Mouse (Mus musculus) lung, postnatal 0 days (tissue): ENCODE measurements around the gene Ak9. TPM values are rescaled to one million over a fixed set of nuclear protein-coding genes. Genes with fewer than 3 reads are reported as not detected.
A peak's percentile ranks its signal among the peaks of the same experiment; 100 is the strongest.

Source experiments
- ATAC-seq: fragments of 200-750 bp; cut with Nextera tagmentation; 2 replicates; pipeline ENCODE4 v1.8.0; 2017; ENCODE audit warnings: moderate library complexity
- DNase-seq: peaks from one replicate; pipeline ENCODE4 v3.0.0-alpha.2; 2016; ENCODE audit warnings: low spot score
- H3K27ac ChIP-seq: fragments of 300-500 bp; sonication (generic); 2 replicates; pipeline ENCODE4 v1.5.1; 2014; ENCODE audit warnings: antibody characterized with exemption, mild to moderate bottlenecking, low read length, mixed read lengths
- H3K27me3 ChIP-seq: fragments of 300-500 bp; sonication (generic); replicated peaks from 2 replicates; pipeline ENCODE4 v1.6.1; 2014; ENCODE audit warnings: low read length, mixed read lengths; ENCODE audit not compliant: insufficient read depth
- H3K36me3 ChIP-seq: fragments of 300-500 bp; sonication (generic); 2 replicates; pipeline ENCODE4 v1.6.1; 2014; ENCODE audit warnings: low read length, mixed read lengths; ENCODE audit not compliant: insufficient read depth
- H3K4me1 ChIP-seq: fragments of 300-500 bp; sonication (generic); 2 replicates; pipeline ENCODE4 v1.6.1; 2014; ENCODE audit warnings: antibody characterized with exemption, low read depth, low read length, mixed read lengths; ENCODE audit not compliant: insufficient read depth
- H3K4me2 ChIP-seq: fragments of 300-500 bp; sonication (generic); replicated peaks from 2 replicates; pipeline ENCODE4 v1.6.1; 2014; ENCODE audit warnings: low read depth, mild to moderate bottlenecking, low read length, moderate library complexity, mixed read lengths
- H3K4me3 ChIP-seq: fragments of 300-500 bp; sonication (generic); 2 replicates; pipeline ENCODE4 v1.5.1; 2014; ENCODE audit warnings: low read depth, low read length
- H3K9ac ChIP-seq: fragments of 300-500 bp; sonication (generic); replicated peaks from 2 replicates; pipeline ENCODE4 v1.6.1; 2014; ENCODE audit warnings: low read depth, mild to moderate bottlenecking
- H3K9me3 ChIP-seq: fragments of 300-500 bp; sonication (generic); 2 replicates; pipeline ENCODE4 v1.6.1; 2016; ENCODE audit warnings: low read length, mixed read lengths
- CTCF ChIP-seq: IDR thresholded peaks from 2 replicates; pipeline ENCODE4 v1.5.1; 2016; ENCODE audit warnings: antibody characterized with exemption, mild to moderate bottlenecking
- EP300 ChIP-seq: IDR thresholded peaks from 2 replicates; pipeline ENCODE4 v1.6.1; 2016; ENCODE audit warnings: antibody characterized with exemption, mild to moderate bottlenecking, control low read depth
- WGBS: fragments of 180-500 bp; shearing (Covaris S2); extraction: QIAGEN DNeasy Blood & Tissue Kit; methylation state at CpG from one replicate; pipeline ENCODE4 v1.1.7; 2014; 5-methylcytosine and 5-hydroxymethylcytosine counted together
- polyA plus RNA-seq: library from polyadenylated mRNA; unstranded; fragments of >200 nt; fragmentation: Nextera tagmentation; extraction: Ambion mirVana; gene quantifications from 2 replicates; pipeline ENCODE4 v1.2.1, GENCODE M21; 2015

Gene Ak9
- polyA plus RNA-seq, 1 experiment from 2014 or later = 0.87 TPM

DNA sequence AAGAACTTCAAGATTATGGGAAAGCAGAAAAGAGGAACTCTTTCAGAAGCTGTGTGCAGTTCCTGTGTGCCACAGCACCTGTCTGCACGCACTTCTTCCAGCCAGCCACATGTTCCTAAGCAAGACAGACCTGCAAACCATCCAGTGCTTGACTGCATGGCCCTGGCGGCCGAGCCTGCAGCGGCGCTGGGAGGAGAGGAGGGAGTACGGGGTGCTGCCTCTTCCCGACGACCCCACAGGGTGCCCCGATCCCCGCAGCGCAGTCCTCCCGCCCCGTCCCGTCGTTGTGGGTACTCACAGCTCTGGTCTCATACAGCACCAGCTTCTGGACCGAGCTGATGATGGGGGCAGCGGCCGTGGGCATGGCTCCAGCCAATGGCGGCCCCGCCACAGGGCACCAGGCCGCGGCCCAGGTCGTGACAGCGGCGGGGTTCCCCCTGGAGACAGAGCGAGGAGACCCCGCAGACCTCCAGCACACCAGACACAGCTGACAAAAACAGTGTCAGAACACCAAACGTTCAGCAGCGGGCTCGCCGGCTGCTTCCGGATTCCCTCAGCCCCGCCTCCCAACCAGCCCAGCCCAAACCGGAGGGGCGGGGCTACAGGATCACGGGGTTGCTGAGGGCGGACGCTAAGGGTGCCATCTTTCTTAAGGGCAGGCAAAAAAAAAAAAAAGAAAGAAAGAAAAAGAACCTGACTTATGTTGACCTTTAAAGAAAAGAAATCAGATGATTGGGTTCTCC, 920 bp upstream of the Ak9 start, which contains the start of gene Fig4:
Gene Fig4 (minus strand): TSS at position 572 of the 743 bp plus-strand sequence.
- no peaks in the 10 kb centered on the region for H3K9me3 ChIP-seq
- H3K4me2 ChIP-seq = peak within 1 kb of the TSS; percentile 94
- ATAC-seq (peak; percentile 96), DNase-seq (peak; percentile 96)
- no peaks in the 10 kb centered on the region for H3K4me1 ChIP-seq
- H3K36me3 ChIP-seq = no peaks in the 10 kb centered on the region
- peak within 1 kb of the TSS; percentile 84 for H3K4me3 ChIP-seq
- H3K27me3 ChIP-seq = no peaks in the 10 kb centered on the region
- under 1% methylated on average over 37 of the region's 38 CpGs for WGBS
- H3K9ac ChIP-seq = peak within 1 kb of the TSS; percentile 80
- peak within 1 kb of the TSS; percentile 84 for H3K27ac ChIP-seq
- peak; percentile 33; the same call in 1 of the 2 replicates for TF ChIP-seq CTCF
- no peak for TF ChIP-seq EP300

DNA sequence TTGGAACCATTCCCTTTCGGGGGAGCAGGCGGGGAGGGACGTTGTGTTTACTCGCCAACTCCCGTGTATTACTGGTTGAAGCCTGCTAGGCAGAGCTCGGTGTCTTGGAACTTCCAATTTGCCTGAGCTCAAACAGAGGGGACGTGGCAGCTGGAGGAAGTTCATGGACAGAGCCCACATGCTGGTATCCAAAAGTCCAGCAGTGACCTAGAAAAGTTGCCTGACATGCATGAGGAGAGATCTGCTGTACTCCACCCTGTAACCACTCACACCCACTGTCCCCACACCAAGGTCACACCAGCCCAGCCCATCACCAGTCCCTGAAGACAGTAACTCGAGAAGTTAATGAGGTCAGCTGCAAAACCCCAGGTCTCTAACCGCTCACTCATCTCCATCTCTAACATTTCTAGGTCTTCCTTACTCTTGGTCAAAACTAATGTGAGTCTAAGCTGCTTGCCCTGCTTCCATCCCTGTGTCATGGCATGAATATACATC, 1.2 kb downstream of the Ak9 start:
- H3K4me2 ChIP-seq = no peak overlapping the region
- H3K27me3 ChIP-seq = no peaks in the 10 kb centered on the region
- ATAC-seq (no peak), DNase-seq (no peak)
- H3K4me3 ChIP-seq = no peak overlapping the region
- no peaks in the 10 kb centered on the region for H3K36me3 ChIP-seq
- no peak overlapping the region for H3K27ac ChIP-seq
- WGBS = 70% methylated on average over 9 of the region's 9 CpGs
- H3K4me1 ChIP-seq = no peaks in the 10 kb centered on the region
- H3K9ac ChIP-seq = no peak overlapping the region
- no peaks in the 10 kb centered on the region for H3K9me3 ChIP-seq
- TF ChIP-seq EP300 = no peak
- no peak for TF ChIP-seq CTCF

DNA sequence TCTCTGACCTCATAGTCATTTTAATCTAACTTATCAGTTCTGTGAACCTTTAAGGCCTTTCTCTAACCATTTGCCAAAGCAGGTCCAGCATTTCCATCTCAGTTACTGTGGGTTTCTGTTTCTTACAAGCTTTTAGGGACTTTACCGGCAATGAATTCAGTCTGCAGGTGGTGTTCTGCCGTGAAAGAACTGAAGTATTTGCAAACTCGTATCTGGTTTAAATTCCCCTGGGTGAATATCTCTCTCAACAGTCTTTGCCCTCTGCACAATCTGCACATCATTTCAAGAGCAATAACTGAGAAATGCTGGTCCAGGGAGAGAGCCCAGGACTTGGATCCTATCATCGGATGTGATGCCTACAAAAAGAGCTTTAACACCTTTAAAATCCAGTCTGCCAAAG, 4.4 kb downstream of the Ak9 start:
- Histone ChIP-seq H3K4me1 (no peaks in the 10 kb centered on the region), H3K4me3 (no peak overlapping the region), H3K27me3 (no peaks in the 10 kb centered on the region), H3K27ac (no peak overlapping the region), H3K9ac (no peak overlapping the region), H3K9me3 (no peaks in the 10 kb centered on the region), H3K4me2 (no peak overlapping the region), H3K36me3 (no peaks in the 10 kb centered on the region)
- TF ChIP-seq CTCF (no peak), EP300 (no peak)
- ATAC-seq (no peak), DNase-seq (no peak)
- 81% methylated on average over 4 of the region's 4 CpGs for WGBS

DNA sequence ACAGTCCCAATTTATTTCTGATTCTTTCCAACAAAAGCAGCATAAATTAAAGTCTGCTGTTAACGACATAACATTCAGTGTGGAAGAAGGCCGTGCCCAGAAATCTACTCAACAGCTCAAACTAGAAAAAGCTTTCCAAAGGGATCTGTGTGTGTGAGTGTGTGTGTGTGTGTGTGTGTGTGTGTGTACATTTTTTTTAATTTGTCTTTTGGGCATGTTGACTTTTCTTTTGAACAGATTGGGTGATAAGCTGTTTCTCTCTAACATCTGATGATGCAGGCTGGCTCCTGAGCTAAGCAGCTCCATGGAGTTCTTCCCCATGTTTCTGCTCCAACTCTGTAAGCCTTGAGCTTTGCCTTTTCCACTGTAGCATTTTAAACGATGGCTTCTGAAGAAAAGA, 12.1 kb downstream of the Ak9 start:
- Histone ChIP-seq H3K27ac (no peak overlapping the region), H3K27me3 (no peaks in the 10 kb centered on the region), H3K36me3 (no peaks in the 10 kb centered on the region), H3K4me2 (no peak overlapping the region), H3K4me3 (no peak overlapping the region), H3K9me3 (no peaks in the 10 kb centered on the region), H3K9ac (no peak overlapping the region), H3K4me1 (no peaks in the 10 kb centered on the region)
- TF ChIP-seq CTCF (no peak), EP300 (no peak)
- DNase-seq = no peak
- no peak for ATAC-seq
- 72% methylated on average over 3 of the region's 3 CpGs for WGBS

- Histone ChIP-seq H3K9me3 (no peaks in the 10 kb centered on the region), H3K36me3 (no peaks in the 10 kb centered on the region), H3K4me2 (no peak overlapping the region), H3K4me1 (no peaks in the 10 kb centered on the region), H3K27ac (no peak overlapping the region), H3K27me3 (no peaks in the 10 kb centered on the region), H3K9ac (no peak overlapping the region), H3K4me3 (no peak overlapping the region)
- no peak for DNase-seq
- TF ChIP-seq CTCF (no peak), EP300 (no peak)
- 73% methylated on average over 2 of the region's 2 CpGs for WGBS
- no peak for ATAC-seq
Observed at GRCm38 (mm10) chr10:41332533-41333043, 28.8 kb downstream of the Ak9 start.

DNA sequence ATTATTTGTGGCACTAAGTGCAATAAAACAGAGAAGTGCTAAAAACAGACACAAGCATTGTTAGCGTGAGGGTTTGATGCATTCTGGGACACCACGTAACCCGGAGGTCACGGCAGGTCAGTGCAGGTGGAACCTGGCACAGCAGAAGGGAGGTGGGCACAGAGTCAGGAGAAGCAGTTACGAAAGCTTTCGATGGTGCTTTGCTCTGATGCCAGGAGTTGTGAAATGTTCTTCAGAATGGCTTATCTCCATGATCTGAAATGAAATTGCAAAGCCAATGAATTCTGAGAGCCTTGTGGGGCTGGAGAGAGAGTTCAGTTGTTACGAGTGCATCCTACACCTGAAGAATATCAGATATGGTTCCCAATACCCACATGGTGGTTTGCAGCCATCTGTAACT, 37.6 kb downstream of the Ak9 start:
- no peak overlapping the region for H3K27ac ChIP-seq
- H3K4me3 ChIP-seq = no peak overlapping the region
- H3K4me1 ChIP-seq = no peaks in the 10 kb centered on the region
- DNase-seq = peak; percentile 55
- H3K36me3 ChIP-seq = no peaks in the 10 kb centered on the region
- H3K9ac ChIP-seq = no peak overlapping the region
- no peaks in the 10 kb centered on the region for H3K9me3 ChIP-seq
- no peak overlapping the region for H3K4me2 ChIP-seq
- ATAC-seq = peak; percentile 80
- WGBS = 72% methylated on average over 7 of the region's 7 CpGs
- no peaks in the 10 kb centered on the region for H3K27me3 ChIP-seq
- TF ChIP-seq CTCF (no peak), EP300 (peak; percentile 52)
